Mouse (Mus musculus): ENCODE results near the gene Gm49355. TPM values are rescaled to one million over a fixed set of nuclear protein-coding genes. Genes with fewer than 3 reads are reported as not detected.
"Not testable (repeated sequence)": the region's sequence is repeated elsewhere in the genome, so short reads cannot be mapped to it uniquely, and the experiment has no call there.

Gene Gm49355
- polyA plus RNA-seq (2015; fragmentation: Nextera tagmentation; extraction: Ambion mirVana), result 0.19 and 0.27 TPM in 2 replicates

DNA sequence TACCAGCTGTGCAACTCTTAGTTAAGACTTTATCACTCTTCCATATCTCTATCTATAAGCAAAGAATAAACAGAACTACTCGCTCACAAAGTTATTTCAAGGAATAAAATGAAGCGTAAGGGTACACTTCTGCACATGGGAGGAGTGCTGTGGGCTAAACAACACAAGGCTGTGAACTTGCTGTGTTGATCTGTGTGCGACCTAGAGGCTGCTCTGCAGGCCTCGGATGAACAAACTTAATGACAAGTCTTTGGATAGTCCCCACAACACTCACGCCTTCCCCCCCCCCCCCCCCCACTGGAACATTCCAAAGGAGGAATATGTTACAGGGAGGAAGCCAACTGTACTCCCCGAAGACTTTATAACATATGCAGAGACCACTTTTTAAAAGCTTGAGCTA, at the start of gene Gm49355:
Gene Gm49355 (plus strand): TSS at position 336 of the 400 bp plus-strand sequence.
- Histone ChIP-seq H3K9me3 (ENCODE audit: control insufficient read depth, low read length) (no peaks in the 10 kb centered on the region), H3K9ac (ENCODE audit: low read depth, low read length) (peak within 1 kb of the TSS; percentile 92), H3K4me2 (ENCODE audit: low read length) (peak within 1 kb of the TSS; percentile 83), H3K36me3 (ENCODE audit: control insufficient read depth, insufficient read depth, low read length) (no peaks in the 10 kb centered on the region), H3K4me3 (ENCODE audit: low read length) (peak within 1 kb of the TSS; percentile 94), H3K27ac (ENCODE audit: low read depth, low read length) (peak within 1 kb of the TSS; percentile 80), H3K27me3 (replicated peaks; ENCODE audit: control insufficient read depth, insufficient read depth, low read length) (no peaks in the 10 kb centered on the region), H3K4me1 (ENCODE audit: control insufficient read depth, insufficient read depth, low read depth, low read length) (peaks cover 2% of the 10 kb centered on the region; the same call in 1 of the 2 replicates)
- 81% methylated on average over 6 of the region's 6 CpGs for WGBS
- peak; percentile 40 for ATAC-seq

GRCm38 (mm10) chr14:12243726-12244125, 40.0 kb upstream of the Gm49355 start:
- WGBS, result 80% methylated on average over 4 of the region's 4 CpGs
- no peak overlapping the region for H3K27ac ChIP-seq (ENCODE audit: low read depth, low read length)
- no peak overlapping the region for H3K9ac ChIP-seq (ENCODE audit: low read depth, low read length)
- no peaks in the 10 kb centered on the region for H3K4me1 ChIP-seq (ENCODE audit: control insufficient read depth, insufficient read depth, low read depth, low read length)
- H3K4me3 ChIP-seq (ENCODE audit: low read length), result no peak overlapping the region
- no peaks in the 10 kb centered on the region for H3K27me3 ChIP-seq (replicated peaks; ENCODE audit: control insufficient read depth, insufficient read depth, low read length)
- no peak overlapping the region for H3K4me2 ChIP-seq (ENCODE audit: low read length)
- H3K36me3 ChIP-seq (ENCODE audit: control insufficient read depth, insufficient read depth, low read length), result peaks cover 4% of the 10 kb centered on the region; the same call in 1 of the 2 replicates
- no peaks in the 10 kb centered on the region for H3K9me3 ChIP-seq (ENCODE audit: control insufficient read depth, low read length)
- ATAC-seq, result no peak

DNA sequence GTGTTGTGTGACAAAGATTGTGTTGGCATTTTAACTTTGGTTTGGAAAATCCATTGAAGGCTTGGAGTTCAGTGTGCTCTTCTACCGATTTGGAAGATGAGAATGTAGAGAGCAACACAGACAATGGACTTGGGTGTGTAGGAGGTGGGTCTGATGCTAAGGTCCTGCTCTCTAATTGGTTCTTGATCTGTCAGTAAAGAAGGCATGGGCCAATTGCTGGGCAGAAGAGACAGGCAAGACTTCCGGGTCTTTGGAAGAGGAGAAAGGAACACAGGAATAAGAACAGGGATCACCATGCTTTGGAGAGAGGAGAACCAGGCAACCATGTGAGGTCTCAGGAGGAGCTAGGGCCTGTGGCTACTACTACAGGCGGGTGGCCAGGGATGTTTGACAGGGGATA, 7.7 kb upstream of the Gm49355 start:
- H3K27ac ChIP-seq (ENCODE audit: low read depth, low read length), result no peak overlapping the region
- no peak for ATAC-seq
- H3K36me3 ChIP-seq (ENCODE audit: control insufficient read depth, insufficient read depth, low read length), result no peaks in the 10 kb centered on the region
- WGBS, result 74% methylated on average over 3 of the region's 3 CpGs
- H3K4me3 ChIP-seq (ENCODE audit: low read length), result no peak overlapping the region
- H3K9ac ChIP-seq (ENCODE audit: low read depth, low read length), result no peak overlapping the region
- H3K4me1 ChIP-seq (ENCODE audit: control insufficient read depth, insufficient read depth, low read depth, low read length), result no peaks in the 10 kb centered on the region
- no peaks in the 10 kb centered on the region for H3K27me3 ChIP-seq (replicated peaks; ENCODE audit: control insufficient read depth, insufficient read depth, low read length)
- no peak overlapping the region for H3K4me2 ChIP-seq (ENCODE audit: low read length)
- no peaks in the 10 kb centered on the region for H3K9me3 ChIP-seq (ENCODE audit: control insufficient read depth, low read length)

GRCm38 (mm10) chr14:12284141-12284912, 551 bp downstream of the Gm49355 start, which contains the start of gene 3830406C13Rik:
Gene 3830406C13Rik, plus strand, starts transcription at chr14:12284173.
- Histone ChIP-seq H3K36me3 (ENCODE audit: control insufficient read depth, insufficient read depth, low read length) (no peaks in the 10 kb centered on the region), H3K27ac (ENCODE audit: low read depth, low read length) (peak within 1 kb of the TSS; percentile 80), H3K4me1 (ENCODE audit: control insufficient read depth, insufficient read depth, low read depth, low read length) (peaks cover 2% of the 10 kb centered on the region; the same call in 1 of the 2 replicates), H3K9ac (ENCODE audit: low read depth, low read length) (peak within 1 kb of the TSS; percentile 92), H3K4me3 (ENCODE audit: low read length) (peak within 1 kb of the TSS; percentile 94), H3K4me2 (ENCODE audit: low read length) (peak within 1 kb of the TSS; percentile 83), H3K27me3 (replicated peaks; ENCODE audit: control insufficient read depth, insufficient read depth, low read length) (no peaks in the 10 kb centered on the region), H3K9me3 (ENCODE audit: control insufficient read depth, low read length) (no peaks in the 10 kb centered on the region)
- under 1% methylated on average over 47 of the region's 48 CpGs for WGBS
- peak; percentile 99 for ATAC-seq

GRCm38 (mm10) chr14:12289747-12290146, 6.0 kb downstream of the Gm49355 start:
- not testable (repeated sequence) for H3K27ac ChIP-seq (ENCODE audit: low read depth, low read length); H3K27me3 ChIP-seq (replicated peaks; ENCODE audit: control insufficient read depth, insufficient read depth, low read length); ATAC-seq; H3K4me2 ChIP-seq (ENCODE audit: low read length); H3K9ac ChIP-seq (ENCODE audit: low read depth, low read length); H3K36me3 ChIP-seq (ENCODE audit: control insufficient read depth, insufficient read depth, low read length); H3K4me1 ChIP-seq (ENCODE audit: control insufficient read depth, insufficient read depth, low read depth, low read length); H3K9me3 ChIP-seq (ENCODE audit: control insufficient read depth, low read length); H3K4me3 ChIP-seq (ENCODE audit: low read length)

DNA sequence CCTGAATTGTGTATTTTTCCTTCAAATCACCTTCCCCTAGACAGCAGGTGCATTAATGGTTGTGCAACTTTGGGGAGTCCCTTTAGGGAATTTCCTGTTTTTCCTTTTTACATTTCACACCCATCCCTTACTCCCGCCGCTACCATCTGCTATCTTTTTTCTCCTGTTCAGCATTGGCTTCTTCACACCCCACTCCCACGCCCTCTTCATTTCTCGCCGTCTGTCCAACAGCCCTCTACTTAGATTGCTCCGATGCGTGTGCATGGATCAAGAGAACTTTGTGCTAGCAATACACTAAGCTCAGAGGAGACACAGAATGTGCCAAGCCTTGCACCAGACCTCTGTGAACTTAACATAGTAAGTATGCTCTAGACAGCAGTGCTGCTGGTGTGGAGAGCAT, 12.6 kb downstream of the Gm49355 start:
- Histone ChIP-seq H3K27ac (ENCODE audit: low read depth, low read length) (no peak overlapping the region), H3K4me3 (ENCODE audit: low read length) (no peak overlapping the region), H3K27me3 (replicated peaks; ENCODE audit: control insufficient read depth, insufficient read depth, low read length) (no peaks in the 10 kb centered on the region), H3K4me1 (ENCODE audit: control insufficient read depth, insufficient read depth, low read depth, low read length) (no peaks in the 10 kb centered on the region), H3K36me3 (ENCODE audit: control insufficient read depth, insufficient read depth, low read length) (no peaks in the 10 kb centered on the region), H3K9me3 (ENCODE audit: control insufficient read depth, low read length) (no peaks in the 10 kb centered on the region), H3K4me2 (ENCODE audit: low read length) (no peak overlapping the region), H3K9ac (ENCODE audit: low read depth, low read length) (no peak overlapping the region)
- WGBS, result 90% methylated on average over 7 of the region's 7 CpGs
- no peak for ATAC-seq

DNA sequence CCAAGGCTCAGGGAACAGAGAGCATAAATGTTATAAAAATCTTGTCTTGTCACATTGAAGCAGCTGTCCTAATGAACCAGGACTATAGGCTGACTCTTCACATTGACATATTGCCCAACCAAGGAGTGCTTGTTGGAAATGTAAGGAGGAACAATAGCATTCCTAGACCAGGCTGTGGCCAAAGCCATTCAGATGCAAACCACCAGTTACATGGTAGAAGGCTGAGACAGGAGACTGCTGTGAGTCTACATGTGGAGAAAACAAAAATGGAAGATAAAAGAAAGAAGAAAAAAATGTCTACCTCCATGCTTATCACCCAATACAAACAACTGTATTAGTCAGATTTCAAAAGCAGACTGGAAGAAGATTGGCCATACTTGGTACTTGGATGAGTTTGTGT, 15.4 kb downstream of the Gm49355 start:
- ATAC-seq, result no peak
- H3K4me1 ChIP-seq (ENCODE audit: control insufficient read depth, insufficient read depth, low read depth, low read length), result no peaks in the 10 kb centered on the region
- no peak overlapping the region for H3K27ac ChIP-seq (ENCODE audit: low read depth, low read length)
- no peaks in the 10 kb centered on the region for H3K27me3 ChIP-seq (replicated peaks; ENCODE audit: control insufficient read depth, insufficient read depth, low read length)
- H3K9ac ChIP-seq (ENCODE audit: low read depth, low read length), result no peak overlapping the region
- H3K4me3 ChIP-seq (ENCODE audit: low read length), result no peak overlapping the region
- no peak overlapping the region for H3K4me2 ChIP-seq (ENCODE audit: low read length)
- H3K9me3 ChIP-seq (ENCODE audit: control insufficient read depth, low read length), result no peaks in the 10 kb centered on the region
- no peaks in the 10 kb centered on the region for H3K36me3 ChIP-seq (ENCODE audit: control insufficient read depth, insufficient read depth, low read length)

DNA sequence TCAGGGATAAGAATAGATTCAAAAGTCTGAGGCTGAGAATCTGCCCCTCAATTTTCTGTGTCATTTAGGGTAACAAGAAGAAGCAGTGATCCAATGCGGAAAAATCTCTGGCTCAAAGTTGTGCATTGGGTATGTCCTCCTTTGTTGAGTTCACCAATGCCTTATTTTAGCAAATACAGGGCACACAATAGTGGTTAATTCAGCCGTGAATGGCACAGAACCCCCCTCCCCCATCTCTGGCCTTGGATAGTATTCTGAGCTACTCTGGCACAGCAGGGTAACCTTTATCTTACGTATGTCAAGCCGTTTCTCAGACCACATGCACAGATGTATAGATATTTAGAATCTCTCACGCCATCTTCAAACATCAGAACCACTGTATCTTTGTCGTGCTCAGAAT, 15.9 kb downstream of the Gm49355 start:
- no peak for ATAC-seq
- H3K27ac ChIP-seq (ENCODE audit: low read depth, low read length), result no peak overlapping the region
- no peak overlapping the region for H3K4me2 ChIP-seq (ENCODE audit: low read length)
- H3K9ac ChIP-seq (ENCODE audit: low read depth, low read length), result no peak overlapping the region
- no peaks in the 10 kb centered on the region for H3K36me3 ChIP-seq (ENCODE audit: control insufficient read depth, insufficient read depth, low read length)
- H3K9me3 ChIP-seq (ENCODE audit: control insufficient read depth, low read length), result no peaks in the 10 kb centered on the region
- H3K27me3 ChIP-seq (replicated peaks; ENCODE audit: control insufficient read depth, insufficient read depth, low read length), result no peaks in the 10 kb centered on the region
- H3K4me1 ChIP-seq (ENCODE audit: control insufficient read depth, insufficient read depth, low read depth, low read length), result no peaks in the 10 kb centered on the region
- 27% methylated on average over 6 of the region's 6 CpGs for WGBS
- no peak overlapping the region for H3K4me3 ChIP-seq (ENCODE audit: low read length)

DNA sequence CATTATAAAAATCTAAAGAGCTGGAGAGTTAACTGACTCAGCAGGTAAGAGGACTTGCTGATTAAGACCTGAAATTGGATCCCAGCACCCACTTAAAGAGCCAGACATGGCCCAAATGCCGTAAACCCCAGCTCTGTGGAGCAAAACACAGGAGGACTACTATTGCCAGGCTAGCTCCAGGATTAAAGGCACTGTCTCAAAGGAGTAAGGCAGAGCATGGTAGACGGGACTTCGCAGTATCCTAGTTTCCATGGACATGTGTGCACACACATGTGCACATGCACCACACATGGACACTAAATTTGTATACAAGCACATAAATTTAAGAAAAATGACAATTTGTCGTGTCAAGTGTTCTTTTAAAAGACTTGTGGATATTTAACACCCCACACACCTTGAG, 16.5 kb downstream of the Gm49355 start:
- no peak for ATAC-seq
- Histone ChIP-seq H3K27ac (ENCODE audit: low read depth, low read length) (no peak overlapping the region), H3K36me3 (ENCODE audit: control insufficient read depth, insufficient read depth, low read length) (no peaks in the 10 kb centered on the region), H3K4me1 (ENCODE audit: control insufficient read depth, insufficient read depth, low read depth, low read length) (no peaks in the 10 kb centered on the region), H3K27me3 (replicated peaks; ENCODE audit: control insufficient read depth, insufficient read depth, low read length) (no peaks in the 10 kb centered on the region), H3K9ac (ENCODE audit: low read depth, low read length) (no peak overlapping the region), H3K4me3 (ENCODE audit: low read length) (no peak overlapping the region), H3K4me2 (ENCODE audit: low read length) (no peak overlapping the region), H3K9me3 (ENCODE audit: control insufficient read depth, low read length) (no peaks in the 10 kb centered on the region)
- 83% methylated on average over 4 of the region's 4 CpGs for WGBS
